Mouse (Mus musculus) MEL (cell line): ENCODE results near the gene Poc1b.

ENCODE experiments used
- CHD2 ChIP-seq: IDR thresholded peaks from 2 replicates; pipeline ENCODE4 v1.6.1; 2011; ENCODE audit warnings: low read length, improper control_type of control experiment
- CTCF ChIP-seq, 3 experiments: IDR thresholded peaks in 2 of 3; conservative IDR thresholded peaks in 1 of 3; 2 replicates each; pipeline ENCODE4 v1.5.1; 2011 to 2012; ENCODE audit warnings: low read length in 3 of 3, low read depth in 2 of 3, mild to moderate bottlenecking in 2 of 3, improper control_type of control experiment in 1 of 3, inconsistent platforms in 1 of 3, mixed read lengths in 1 of 3, moderate library complexity in 1 of 3; ENCODE audit not compliant: control insufficient read depth in 1 of 3, insufficient read depth in 1 of 3, poor library complexity in 1 of 3, severe bottlenecking in 1 of 3
- EP300 ChIP-seq, 2 experiments: IDR thresholded peaks; 2 replicates each; pipeline ENCODE4 v1.6.1; 2011; ENCODE audit warnings: improper control_type of control experiment in 2 of 2, low read length in 2 of 2, low read depth in 1 of 2, mild to moderate bottlenecking in 1 of 2
- POLR2A ChIP-seq, 2 experiments: IDR thresholded peaks; 2 replicates each; pipeline ENCODE4 v1.6.1; 2011 to 2012; ENCODE audit warnings: low read length in 2 of 2, mild to moderate bottlenecking in 2 of 2, control low read depth in 1 of 2, improper control_type of control experiment in 1 of 2, low read depth in 1 of 2, moderate library complexity in 1 of 2; ENCODE audit not compliant: control insufficient read depth in 1 of 2, insufficient read depth in 1 of 2, poor library complexity in 1 of 2
- ZNF384 ChIP-seq: IDR thresholded peaks from 2 replicates; pipeline ENCODE4 v1.6.1; 2012; ENCODE audit warnings: low read depth, mild to moderate bottlenecking, inconsistent platforms, low read length, improper control_type of control experiment

DNA sequence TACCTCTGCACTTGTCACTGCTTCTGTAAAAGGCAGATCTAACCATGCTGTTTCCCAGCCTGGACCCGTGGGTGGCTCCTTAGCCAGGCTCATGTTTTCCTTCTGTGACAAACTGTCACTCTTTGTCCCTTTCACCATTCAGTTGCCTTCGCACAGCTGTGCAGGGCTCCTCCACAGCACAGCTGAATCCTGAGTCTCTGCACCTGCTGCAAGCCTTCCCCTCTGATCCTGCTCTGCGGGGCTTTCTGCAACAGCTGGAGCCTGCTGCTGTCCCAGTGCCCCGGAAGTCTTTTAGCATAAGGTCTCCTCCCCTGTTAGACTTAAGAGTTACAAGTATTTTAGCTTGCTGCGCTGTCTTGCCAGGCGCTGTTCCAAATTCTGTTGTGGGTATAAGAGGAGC lies 25.4 kb downstream of the Poc1b start:
- TF ChIP-seq EP300 (IDR thresholded peaks at IDR 0.05; ENCODE audit: low read depth in 1 of 2, low read length in 2 of 2) (no peak), ZNF384 (no peak), POLR2A (IDR thresholded peaks at IDR 0.05; ENCODE audit: control insufficient read depth in 1 of 2, insufficient read depth in 1 of 2, low read depth in 1 of 2, low read length in 2 of 2, poor library complexity in 1 of 2) (no peak), CHD2 (no peak), CTCF (IDR thresholded peaks at IDR 0.05 in 2 of 3, conservative IDR thresholded peaks at IDR 0.05 in 1 of 3; ENCODE audit: control insufficient read depth in 1 of 3, insufficient read depth in 1 of 3, low read depth in 2 of 3, low read length in 3 of 3, poor library complexity in 1 of 3, severe bottlenecking in 1 of 3) (no peak)
